Mouse (Mus musculus) liver, embryonic 14.5 days (tissue): ENCODE data around the gene Gm20538.

Experiments used
- CTCF ChIP-seq: IDR thresholded peaks from 2 replicates; pipeline ENCODE4 v1.5.1; 2016; ENCODE audit warnings: antibody characterized with exemption, low read depth, control low read depth
- EP300 ChIP-seq: IDR thresholded peaks from 2 replicates; pipeline ENCODE4 v1.6.1; 2016; ENCODE audit warnings: antibody characterized with exemption, low read depth

DNA sequence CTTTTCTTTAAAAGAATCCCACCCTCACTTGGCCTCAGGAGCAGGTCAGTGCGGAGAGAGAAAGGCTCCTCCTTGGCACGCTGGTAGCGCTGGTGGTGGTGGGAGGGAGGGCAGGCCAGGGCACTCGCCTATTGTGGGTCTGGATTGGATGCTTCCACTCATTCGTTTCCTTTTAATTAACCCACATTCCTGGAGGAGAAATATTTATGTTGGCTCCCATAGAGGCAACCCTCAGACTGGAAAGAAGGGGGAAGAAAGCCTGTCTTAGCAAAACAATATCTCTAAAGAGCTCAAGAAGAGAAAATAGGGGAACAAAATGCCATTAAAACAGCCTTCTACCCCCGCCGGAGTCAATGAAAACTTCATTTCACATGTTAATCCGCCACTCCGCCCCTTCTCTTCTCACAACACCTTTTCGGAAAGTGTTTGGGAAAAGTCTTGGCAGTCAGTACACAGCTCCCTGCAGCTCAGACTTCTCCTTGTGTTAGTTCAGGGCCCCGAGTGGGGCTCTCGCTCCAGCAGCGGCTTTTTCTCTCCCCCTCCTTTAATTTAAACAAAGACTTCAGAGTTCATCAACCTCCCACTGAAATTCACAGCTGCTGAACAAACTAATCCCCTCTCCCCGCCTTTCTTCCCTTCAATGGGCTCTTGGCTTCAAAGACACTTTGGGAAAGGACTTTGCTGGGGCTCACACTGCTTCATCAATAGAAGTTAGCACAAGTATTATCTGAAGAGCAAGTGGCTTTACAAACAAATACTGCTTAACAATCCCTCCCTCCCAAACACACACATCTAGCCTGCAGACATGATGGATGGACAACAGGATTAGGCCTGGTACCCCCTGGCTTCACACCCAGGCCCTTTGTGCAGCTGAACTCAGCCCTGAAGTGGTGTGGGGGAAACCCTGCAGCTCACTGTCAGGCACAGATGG lies 37.8 kb downstream of the Gm20538 start:
- TF ChIP-seq EP300: no peak
- no peak for TF ChIP-seq CTCF
